In genomic region chr5:114805436-114806350, GRCm38 (mm10) we compare ENCODE assay signal across 8 mouse cellular contexts. TPM values are rescaled to one million over a fixed set of nuclear protein-coding genes. Genes with fewer than 3 reads are reported as not detected.
A peak's percentile ranks its signal among the peaks of the same experiment; 100 is the strongest.
DNase-seq lines count a peak whose midpoint lies in the region; ATAC-seq lines count a peak whose summit lies in the region.

No protein-coding gene starts in this region.

- ATAC-seq in neural tube, embryonic 11.5 days (ENCODE audit: insufficient read depth, low FRiP score, low TSS enrichment) = no peak
- no peak for ATAC-seq in limb, embryonic 13.5 days (ENCODE audit: low FRiP score, low read depth)

- no peak overlapping the region for H3K4me2 ChIP-seq in neural tube, embryonic 11.5 days (ENCODE audit: low read depth)
- 0 out of 2 replicates have a peak overlapping the region, but pooled peaks have one; percentile 11 for H3K4me2 ChIP-seq in limb, embryonic 13.5 days (replicated peaks)

- no peak overlapping the region for H3K27ac ChIP-seq in neural tube, embryonic 11.5 days (ENCODE audit: low read depth, low read length)
- H3K27ac ChIP-seq in limb, embryonic 13.5 days = peak overlapping the region; percentile 65; the same call in 1 of the 2 replicates

- no peak overlapping the region for H3K9ac ChIP-seq in neural tube, embryonic 11.5 days (ENCODE audit: low read length)
- H3K9ac ChIP-seq in limb, embryonic 13.5 days = no peak overlapping the region

- H3K4me3 ChIP-seq in neural tube, embryonic 11.5 days (ENCODE audit: low read depth, low read length) = no peak overlapping the region
- no peak overlapping the region for H3K4me3 ChIP-seq in limb, embryonic 13.5 days

- WGBS in neural tube, embryonic 11.5 days = 77% methylated on average over 15 of the region's 15 CpGs
- 70% methylated on average over 15 of the region's 15 CpGs for WGBS in limb, embryonic 13.5 days

- H3K36me3 ChIP-seq in neural tube, embryonic 11.5 days (ENCODE audit: control insufficient read depth, insufficient read depth, low read length) = peaks cover 19% of the 10 kb centered on the region
- H3K36me3 ChIP-seq in limb, embryonic 13.5 days = peaks cover 82% of the 10 kb centered on the region
- peaks cover 14% of the 10 kb centered on the region for H3K36me3 ChIP-seq in splenic B cell, adult 2 months (ENCODE audit: control insufficient read depth, insufficient read depth, low read length, poor library complexity, severe bottlenecking)

- peak; percentile 8 for DNase-seq in neural tube, embryonic 11.5 days (ENCODE audit: low spot score)
- DNase-seq in neural tube, embryonic 10.5 days (ENCODE audit: extremely low spot score, low spot score) = no peak
- DNase-seq in heart, adult 8-10 months (ENCODE audit: low spot score) = peak; percentile 60
- DNase-seq in splenic B cell, adult 2 months (ENCODE audit: low read depth, low spot score) = peak; percentile 76
- DNase-seq in left cerebral cortex, adult 8-10 months (ENCODE audit: low spot score in 2 of 2) = no peak
- no peak for DNase-seq in right cerebral cortex, postnatal 36 days (ENCODE audit: low spot score in 2 of 2)
- DNase-seq in left cerebral cortex, adult 9 months (ENCODE audit: low spot score in 2 of 2) = no peak

- H3K27me3 ChIP-seq in neural tube, embryonic 11.5 days (ENCODE audit: control insufficient read depth, insufficient read depth, low read length) = no peaks in the 10 kb centered on the region
- H3K27me3 ChIP-seq in limb, embryonic 13.5 days = no peaks in the 10 kb centered on the region
- H3K27me3 ChIP-seq in splenic B cell, adult 2 months (ENCODE audit: control insufficient read depth, insufficient read depth, low read length, poor library complexity, severe bottlenecking) = no peaks in the 10 kb centered on the region

- no peaks in the 10 kb centered on the region for H3K4me1 ChIP-seq in neural tube, embryonic 11.5 days (ENCODE audit: control insufficient read depth, insufficient read depth, low read length)
- H3K4me1 ChIP-seq in limb, embryonic 13.5 days = peaks cover 35% of the 10 kb centered on the region

- no peaks in the 10 kb centered on the region for H3K9me3 ChIP-seq in neural tube, embryonic 11.5 days (ENCODE audit: control insufficient read depth, low read length)
- H3K9me3 ChIP-seq in limb, embryonic 13.5 days = no peaks in the 10 kb centered on the region

RNA-seq across cellular contexts. Expression of gene 1500011B03Rik, which starts 17.6 kb away (rescaled TPM):
- 162 TPM in 2 replicates for polyA plus RNA-seq in neural tube, embryonic 11.5 days (2014; fragmentation: Nextera tagmentation; extraction: Ambion mirVana)
- total RNA-seq in heart, adult 8-10 months (2022) = 1 to 10 TPM; 3.6 to 6.3 (median 4.7) TPM
- polyA plus RNA-seq in limb, embryonic 13.5 days (2015; fragmentation: Nextera tagmentation; extraction: Ambion mirVana) = 93.9 and 98.0 TPM in 2 replicates
- total RNA-seq in left cerebral cortex, adult 8-10 months (2022) = 100 to 1,000 TPM; 142 to 159 (median 153) TPM

RNA-seq across cellular contexts. Expression of gene Git2, which starts 30.4 kb away (rescaled TPM):
- polyA plus RNA-seq in neural tube, embryonic 11.5 days (2014; fragmentation: Nextera tagmentation; extraction: Ambion mirVana) = 35.1 and 46.9 TPM in 2 replicates
- 10 to 100 TPM; 27.9 to 34.6 (median 30.5) TPM for total RNA-seq in heart, adult 8-10 months (2022)
- polyA plus RNA-seq in limb, embryonic 13.5 days (2015; fragmentation: Nextera tagmentation; extraction: Ambion mirVana) = 46.9 and 52.5 TPM in 2 replicates
- 10 to 100 TPM; 50.4 to 53.8 (median 52.0) TPM for total RNA-seq in left cerebral cortex, adult 8-10 months (2022)

RNA-seq across cellular contexts. Expression of gene Ankrd13a, which starts 31.2 kb away (rescaled TPM):
- polyA plus RNA-seq in neural tube, embryonic 11.5 days (2014; fragmentation: Nextera tagmentation; extraction: Ambion mirVana) = 75.4 and 88.6 TPM in 2 replicates
- 10 to 100 TPM; 28.0 to 34.3 (median 30.1) TPM for total RNA-seq in heart, adult 8-10 months (2022)
- 38.6 and 40.2 TPM in 2 replicates for polyA plus RNA-seq in limb, embryonic 13.5 days (2015; fragmentation: Nextera tagmentation; extraction: Ambion mirVana)
- total RNA-seq in left cerebral cortex, adult 8-10 months (2022) = 10 to 100 TPM; 39.5 to 52.2 (median 45.9) TPM

RNA-seq across cellular contexts. Expression of gene 4930519G04Rik, which starts 47.8 kb away (rescaled TPM):
- not detected in 2 replicates for polyA plus RNA-seq in neural tube, embryonic 11.5 days (2014; fragmentation: Nextera tagmentation; extraction: Ambion mirVana)
- total RNA-seq in heart, adult 8-10 months (2022) = not detected
- polyA plus RNA-seq in limb, embryonic 13.5 days (2015; fragmentation: Nextera tagmentation; extraction: Ambion mirVana) = not detected in 2 replicates
- total RNA-seq in left cerebral cortex, adult 8-10 months (2022) = not detected

RNA-seq across cellular contexts. Expression of gene Gm9936, which starts 52.8 kb away (rescaled TPM):
- polyA plus RNA-seq in neural tube, embryonic 11.5 days (2014; fragmentation: Nextera tagmentation; extraction: Ambion mirVana) = 0.39 and 0.54 TPM in 2 replicates
- not detected for total RNA-seq in heart, adult 8-10 months (2022)
- 0.24 and 0.28 TPM in 2 replicates for polyA plus RNA-seq in limb, embryonic 13.5 days (2015; fragmentation: Nextera tagmentation; extraction: Ambion mirVana)
- total RNA-seq in left cerebral cortex, adult 8-10 months (2022) = 1 to 10 TPM in 1 of 4 experiments, under 1 TPM in 3; 0.57 to 1.1 (median 0.83) TPM

Comparison
In these comparisons a context has a peak if more than half of its experiments do, and no peak if none do; other contexts are left out.
1. DNase-seq: peak in neural tube, embryonic 11.5 days (single experiment), heart, adult 8-10 months (single experiment) and splenic B cell, adult 2 months (single experiment); none in neural tube, embryonic 10.5 days (single experiment), left cerebral cortex, adult 8-10 months (0 of 2), right cerebral cortex, postnatal 36 days (0 of 2) and left cerebral cortex, adult 9 months (0 of 2).
2. RNA of gene 1500011B03Rik, which starts 17.6 kb away (total RNA-seq): 142 to 159 TPM in left cerebral cortex, adult 8-10 months; 3.6 to 6.3 TPM in heart, adult 8-10 months; every median in the first group is over 10 times any median in the second.